Mouse (Mus musculus) G1E (cell line): ENCODE measurements around the gene Upf1.

Source experiments
- CTCF ChIP-seq: IDR thresholded peaks from 2 replicates; pipeline ENCODE4 v1.5.1; 2012; ENCODE audit warnings: low read depth, low read length, inconsistent platforms, mixed read lengths
- GATA1 ChIP-seq: IDR thresholded peaks from 2 replicates; pipeline ENCODE4 v1.6.1; 2012; ENCODE audit warnings: borderline replicate concordance, low read length, inconsistent platforms, mixed read lengths
- GATA2 ChIP-seq: IDR thresholded peaks from 2 replicates; pipeline ENCODE4 v1.6.1; 2012; ENCODE audit warnings: low read depth, low read length, inconsistent platforms, borderline replicate concordance
- POLR2AphosphoS5 ChIP-seq: IDR thresholded peaks from 2 replicates; pipeline ENCODE4 v1.6.1; 2012; ENCODE audit warnings: low read depth, low read length, inconsistent platforms; ENCODE audit not compliant: insufficient replicate concordance
- TAL1 ChIP-seq: conservative IDR thresholded peaks from 2 replicates; pipeline ENCODE4 v1.6.1; 2012; ENCODE audit warnings: low read depth, low read length, inconsistent platforms, mixed read lengths

DNA sequence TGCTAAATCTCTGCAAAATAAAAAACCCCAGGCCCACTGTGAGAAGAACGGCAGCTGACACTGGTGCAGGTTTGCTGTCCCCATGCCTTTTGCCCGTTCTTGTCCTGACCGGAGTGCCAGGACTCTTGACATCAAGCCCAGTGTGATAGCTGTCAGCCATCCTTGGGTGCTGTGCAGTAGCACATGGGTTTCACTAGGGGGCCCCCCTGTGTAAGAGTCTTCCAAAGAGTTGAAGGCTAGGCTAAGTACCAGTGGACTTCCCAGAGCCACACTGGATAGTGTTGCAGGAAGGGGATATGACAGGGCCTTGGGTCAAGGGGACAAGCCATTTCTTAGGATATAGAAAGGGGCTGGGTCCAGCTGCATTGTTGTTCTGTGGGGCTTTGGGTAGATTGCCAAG is 30.2 kb upstream of the Upf1 start:
- TF ChIP-seq CTCF (peak; percentile 66; the same call in 1 of the 2 replicates), GATA1 (no peak), TAL1 (no peak), POLR2AphosphoS5 (no peak), GATA2 (no peak)
